ENCODE assay signal across 9 mouse cellular contexts in the genomic region with DNA sequence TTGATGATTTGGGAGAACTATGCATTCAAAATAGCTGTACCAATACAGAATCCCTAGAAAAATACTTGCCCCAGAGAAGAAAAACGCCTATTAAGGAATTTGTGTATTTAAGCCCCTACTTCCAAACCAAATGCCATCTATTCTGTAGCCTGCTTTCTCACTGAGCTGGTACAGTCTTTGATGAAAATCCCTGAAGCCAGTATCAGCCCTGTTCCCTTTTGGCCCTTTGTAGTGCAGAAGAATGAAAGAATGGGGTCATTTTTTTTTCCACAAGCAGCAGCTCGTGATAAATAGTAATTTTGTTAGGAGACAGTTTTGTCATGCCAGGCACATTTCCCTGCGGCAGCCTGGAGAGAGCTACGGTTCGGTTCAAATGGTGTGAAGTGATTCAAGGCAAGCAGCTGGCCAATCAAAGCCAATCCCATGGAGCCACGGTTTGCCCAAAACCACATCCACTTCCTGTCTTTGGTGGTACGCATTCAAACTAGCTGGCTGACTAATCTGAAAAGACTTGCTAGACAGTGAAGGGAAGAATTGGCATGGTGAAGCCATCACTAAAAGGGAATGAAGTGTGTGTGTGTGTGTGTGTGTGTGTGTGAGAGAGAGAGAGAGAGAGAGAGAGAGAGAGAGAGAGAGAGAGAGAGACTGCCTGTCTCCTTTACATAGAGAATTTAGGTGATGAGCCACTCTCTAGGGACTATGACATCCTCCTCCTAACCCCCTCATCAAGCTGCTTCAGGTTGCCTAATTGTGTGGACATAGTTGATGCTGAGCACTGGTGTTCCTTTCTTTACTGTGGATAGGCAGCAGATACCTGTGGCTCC.
DNase-seq lines count a peak whose midpoint lies in the region; ATAC-seq and TF ChIP-seq lines count a peak whose summit lies in the region.
"Had no signal": no experiment of that assay in that cellular context is flagged by ENCODE, and none has a peak within 500 bp of the region (broad histone marks: within the 10 kb centered on the region; RNA-seq: fewer than 3 reads in every experiment).

No protein-coding gene starts in this region.

- H3K4me2 ChIP-seq in embryonic facial prominence, embryonic 14.5 days (ENCODE audit: low read depth, low read length), result no peak overlapping the region
- no peak overlapping the region for H3K4me2 ChIP-seq in intestine, postnatal 0 days (replicated peaks; ENCODE audit: low read depth)

- WGBS in embryonic facial prominence, embryonic 14.5 days, result 43% methylated on average over 7 of the region's 7 CpGs
- 70% methylated on average over 7 of the region's 7 CpGs for WGBS in embryonic facial prominence, embryonic 10.5 days
- WGBS in intestine, postnatal 0 days, result 70% methylated on average over 7 of the region's 7 CpGs

- TF ChIP-seq POLR2A in cortical plate, adult 2 months (IDR thresholded peaks at IDR 0.05; ENCODE audit: extremely low read depth, insufficient read depth, low read length), result no peak

- peak; percentile 40 for DNase-seq in embryonic facial prominence, embryonic 14.5 days (ENCODE audit: low spot score)
- no peak for DNase-seq in embryonic facial prominence, embryonic 10.5 days (ENCODE audit: low spot score)
- DNase-seq in layer of hippocampus, postnatal 14 days (ENCODE audit: low spot score in 2 of 2), result peak; percentile 32 to 72
- peak; percentile 57 for DNase-seq in retina, postnatal 1 day
- no peak for DNase-seq in embryo, embryonic 11 days
- DNase-seq in spleen, postnatal 36 days (ENCODE audit: low spot score in 2 of 2), result no peak

- no peaks in the 10 kb centered on the region for H3K4me1 ChIP-seq in embryonic facial prominence, embryonic 14.5 days (ENCODE audit: control insufficient read depth, insufficient read depth, low read length)
- no peaks in the 10 kb centered on the region for H3K4me1 ChIP-seq in embryonic facial prominence, embryonic 10.5 days
- H3K4me1 ChIP-seq in cortical plate, adult 2 months (ENCODE audit: control insufficient read depth, insufficient read depth, low read length), result peaks cover 4% of the 10 kb centered on the region; the same call in 1 of the 2 replicates
- H3K4me1 ChIP-seq in intestine, postnatal 0 days (replicated peaks; ENCODE audit: control insufficient read depth, insufficient read depth, low read length), result no peaks in the 10 kb centered on the region

- ATAC-seq in embryonic facial prominence, embryonic 14.5 days (ENCODE audit: low read depth), result 0 out of 2 replicates have a peak, but pooled peaks have one; percentile 15
- no peak for ATAC-seq in intestine, postnatal 0 days

- H3K4me3 ChIP-seq in embryonic facial prominence, embryonic 14.5 days (ENCODE audit: low read depth, low read length), result no peak overlapping the region
- H3K4me3 ChIP-seq in embryonic facial prominence, embryonic 10.5 days, result no peak overlapping the region
- H3K4me3 ChIP-seq in cortical plate, adult 2 months (ENCODE audit: insufficient read depth, low read length), result no peak overlapping the region
- H3K4me3 ChIP-seq in intestine, postnatal 0 days (ENCODE audit: low read depth, low read length), result no peak overlapping the region

- TF ChIP-seq CTCF in cortical plate, adult 2 months (IDR thresholded peaks at IDR 0.05; ENCODE audit: extremely low read depth, insufficient read depth, low read length), result no peak
- TF ChIP-seq CTCF in intestine, postnatal 0 days (IDR thresholded peaks at IDR 0.05; ENCODE audit: low read depth), result no peak

- no peak overlapping the region for H3K9ac ChIP-seq in embryonic facial prominence, embryonic 14.5 days (ENCODE audit: low read depth, low read length)
- no peak overlapping the region for H3K9ac ChIP-seq in intestine, postnatal 0 days (ENCODE audit: low read depth, low read length)

- H3K27me3 ChIP-seq in embryonic facial prominence, embryonic 14.5 days (replicated peaks; ENCODE audit: control insufficient read depth, insufficient read depth, low read length), result peaks cover 13% of the 10 kb centered on the region; the same call in 1 of the 2 replicates
- H3K27me3 ChIP-seq in embryonic facial prominence, embryonic 10.5 days (replicated peaks; ENCODE audit: low read depth, poor library complexity, severe bottlenecking), result peaks cover 93% of the 10 kb centered on the region
- no peaks in the 10 kb centered on the region for H3K27me3 ChIP-seq in intestine, postnatal 0 days (replicated peaks; ENCODE audit: control insufficient read depth, insufficient read depth, low read length)

- no peaks in the 10 kb centered on the region for H3K36me3 ChIP-seq in embryonic facial prominence, embryonic 14.5 days (ENCODE audit: control insufficient read depth, insufficient read depth, low read length)
- H3K36me3 ChIP-seq in embryonic facial prominence, embryonic 10.5 days (replicated peaks), result no peaks in the 10 kb centered on the region
- no peaks in the 10 kb centered on the region for H3K36me3 ChIP-seq in intestine, postnatal 0 days (ENCODE audit: control insufficient read depth, insufficient read depth)

- no peaks in the 10 kb centered on the region for H3K9me3 ChIP-seq in embryonic facial prominence, embryonic 14.5 days (ENCODE audit: control insufficient read depth, low read length)
- no peaks in the 10 kb centered on the region for H3K9me3 ChIP-seq in embryonic facial prominence, embryonic 10.5 days
- no peaks in the 10 kb centered on the region for H3K9me3 ChIP-seq in intestine, postnatal 0 days (ENCODE audit: control insufficient read depth)

- no peak overlapping the region; the same call in 1 of the 2 replicates for H3K27ac ChIP-seq in embryonic facial prominence, embryonic 14.5 days (replicated peaks; ENCODE audit: low read depth, low read length)
- H3K27ac ChIP-seq in embryonic facial prominence, embryonic 10.5 days (replicated peaks), result no peak overlapping the region
- H3K27ac ChIP-seq in cortical plate, adult 2 months (ENCODE audit: insufficient read depth, low read length), result peak overlapping the region; percentile 87
- H3K27ac ChIP-seq in intestine, postnatal 0 days (ENCODE audit: low read depth, low read length), result no peak overlapping the region
- H3K27ac ChIP-seq: macrophage had no signal

Comparison
In these comparisons a context has a peak if more than half of its experiments do, and no peak if none do; other contexts are left out.
1. DNase-seq: peak in embryonic facial prominence, embryonic 14.5 days (single experiment), layer of hippocampus, postnatal 14 days (2 of 2) and retina, postnatal 1 day (single experiment); none in embryonic facial prominence, embryonic 10.5 days (single experiment), embryo, embryonic 11 days (single experiment) and spleen, postnatal 36 days (0 of 2).